Mouse (Mus musculus) layer of hippocampus, postnatal 25 days (tissue): ENCODE measurements around the gene Stk25. TPM values are rescaled to one million over a fixed set of nuclear protein-coding genes. Genes with fewer than 3 reads are reported as not detected.
"Not testable (repeated sequence)": the region's sequence is repeated elsewhere in the genome, so short reads cannot be mapped to it uniquely, and the experiment has no call there.

Source experiments
- DNase-seq, 2 experiments: peaks; one replicate each; pipeline ENCODE4 v3.0.0; 2022; ENCODE audit warnings: mixed read lengths in 2 of 2, low spot score in 1 of 2; ENCODE audit errors: extremely low spot score in 1 of 2
- total RNA-seq, 2 experiments: library from RNA; stranded (reverse); gene quantifications; 2 replicates each; pipeline ENCODE4 v1.2.3; 2021

The Stk25 gene
- total RNA-seq, result 100 to 1,000 TPM; 413 to 416 TPM

GRCm38 (mm10) chr1:93658559-93658958, at the start of gene Stk25:
Gene Stk25, minus strand, starts transcription at chr1:93658659.
- not testable (repeated sequence) for DNase-seq

- DNase-seq, result no peak
These were observed 46.9 kb upstream of the Stk25 start for GRCm38 (mm10) chr1:93705389-93705788.

GRCm38 (mm10) chr1:93704341-93704740, 45.9 kb upstream of the Stk25 start:
- DNase-seq, result no peak

- DNase-seq, result no peak
These were observed 45.1 kb upstream of the Stk25 start for GRCm38 (mm10) chr1:93703472-93704048.

- no peak for DNase-seq
These were observed 43.6 kb upstream of the Stk25 start for GRCm38 (mm10) chr1:93702106-93702505.

- DNase-seq, result no peak
These were observed 40.7 kb upstream of the Stk25 start for GRCm38 (mm10) chr1:93699159-93699558.

GRCm38 (mm10) chr1:93697317-93697716, 38.9 kb upstream of the Stk25 start:
- DNase-seq, result no peak

GRCm38 (mm10) chr1:93694966-93695365, 36.5 kb upstream of the Stk25 start:
- DNase-seq, result no peak

- no peak for DNase-seq
These were observed 35.5 kb upstream of the Stk25 start for GRCm38 (mm10) chr1:93693943-93694342.

GRCm38 (mm10) chr1:93693502-93693901, 35.0 kb upstream of the Stk25 start:
- no peak for DNase-seq

GRCm38 (mm10) chr1:93692773-93693172, 34.3 kb upstream of the Stk25 start:
- no peak for DNase-seq

- no peak for DNase-seq
These were observed 33.4 kb upstream of the Stk25 start for GRCm38 (mm10) chr1:93691786-93692357.

GRCm38 (mm10) chr1:93691106-93691505, 32.6 kb upstream of the Stk25 start:
- no peak for DNase-seq

- no peak for DNase-seq
These were observed 31.5 kb upstream of the Stk25 start for GRCm38 (mm10) chr1:93689901-93690496.

- DNase-seq, result no peak
These were observed 29.7 kb upstream of the Stk25 start for GRCm38 (mm10) chr1:93688154-93688553.

- DNase-seq, result no peak
These were observed 28.5 kb upstream of the Stk25 start for GRCm38 (mm10) chr1:93686961-93687320.

- DNase-seq, result peak in 1 of 2 experiments; percentile 35
These were observed 27.9 kb upstream of the Stk25 start for GRCm38 (mm10) chr1:93686245-93686960.

- peak in 1 of 2 experiments; percentile 38 for DNase-seq
These were observed 27.2 kb upstream of the Stk25 start, which contains the start of gene Bok for GRCm38 (mm10) chr1:93685401-93686244. Gene Bok, plus strand, starts transcription at chr1:93685660.

- DNase-seq, result no peak
These were observed 21.6 kb upstream of the Stk25 start for GRCm38 (mm10) chr1:93679889-93680568.

- no peak for DNase-seq
These were observed 19.9 kb upstream of the Stk25 start for GRCm38 (mm10) chr1:93678386-93678785.
